In genomic region chr3:52266606-52267160, GRCm38 (mm10) we compare ENCODE assay signal across 8 mouse cellular contexts. TPM values are rescaled to one million over a fixed set of nuclear protein-coding genes. Genes with fewer than 3 reads are reported as not detected.
DNase-seq lines count a peak whose midpoint lies in the region; ATAC-seq and TF ChIP-seq lines count a peak whose summit lies in the region.

No protein-coding gene starts in this region.

- peaks cover 19% of the 10 kb centered on the region for H3K4me1 ChIP-seq in intestine, embryonic 14.5 days (replicated peaks; ENCODE audit: control insufficient read depth, insufficient read depth, low read length)
- H3K4me1 ChIP-seq in liver, embryonic 13.5 days (replicated peaks) = peaks cover 34% of the 10 kb centered on the region
- H3K4me1 ChIP-seq in small intestine, adult 2 months (ENCODE audit: control insufficient read depth, insufficient read depth, insufficient read length, low read length) = no peaks in the 10 kb centered on the region

- no peaks in the 10 kb centered on the region for H3K9me3 ChIP-seq in intestine, embryonic 14.5 days (ENCODE audit: control insufficient read depth, low read length)
- H3K9me3 ChIP-seq in liver, embryonic 13.5 days (replicated peaks) = no peaks in the 10 kb centered on the region

- TF ChIP-seq POLR2A in small intestine, adult 2 months (IDR thresholded peaks at IDR 0.05; ENCODE audit: low read depth, low read length) = no peak

- H3K4me2 ChIP-seq in intestine, embryonic 14.5 days (ENCODE audit: low read length) = peak overlapping the region; percentile 99
- peak overlapping the region; percentile 98 for H3K4me2 ChIP-seq in liver, embryonic 13.5 days

- 9% methylated on average over 17 of the region's 17 CpGs for WGBS in intestine, embryonic 14.5 days
- WGBS in liver, embryonic 13.5 days (ENCODE audit: insufficient replicate concordance) = 13% methylated on average over 17 of the region's 17 CpGs
- WGBS in small intestine, adult 2 months = 8% methylated on average over 17 of the region's 17 CpGs

- H3K36me3 ChIP-seq in intestine, embryonic 14.5 days (ENCODE audit: control insufficient read depth, insufficient read depth, low read length) = no peaks in the 10 kb centered on the region
- H3K36me3 ChIP-seq in liver, embryonic 13.5 days = no peaks in the 10 kb centered on the region
- no peaks in the 10 kb centered on the region for H3K36me3 ChIP-seq in small intestine, adult 2 months (ENCODE audit: control insufficient read depth, insufficient read depth, low read length)

- intact Hi-C loops in gastrocnemius, adult 2 months (cut with DNase I) = loop anchor here (5.0 to 10.0 kb wide), 4 partner anchors 136 to 992 kb away; no protein-coding TSS in a partner anchor
- intact Hi-C loops in left cerebral cortex, postnatal 14 days (cut with DNase I) = loop anchor here (5.0 to 10.0 kb wide), 5 partner anchors 76 to 536 kb away; no protein-coding TSS in a partner anchor

- no peak overlapping the region for H3K9ac ChIP-seq in intestine, embryonic 14.5 days (ENCODE audit: low read length)
- H3K9ac ChIP-seq in liver, embryonic 13.5 days = 0 out of 2 replicates have a peak overlapping the region, but pooled peaks have one; percentile 78

- H3K4me3 ChIP-seq in gastrocnemius, adult 2 months = peak overlapping the region; percentile 93
- peak overlapping the region; percentile 94 for H3K4me3 ChIP-seq in intestine, embryonic 14.5 days (ENCODE audit: low read depth, low read length)
- H3K4me3 ChIP-seq in liver, embryonic 13.5 days (replicated peaks) = peak overlapping the region; percentile 78
- H3K4me3 ChIP-seq in small intestine, adult 2 months (ENCODE audit: low read depth, low read length) = peak overlapping the region; percentile 19; the same call in 1 of the 2 replicates

- no peak for ATAC-seq in intestine, embryonic 14.5 days (replicated peaks; ENCODE audit: low FRiP score, low TSS enrichment, low read depth)
- ATAC-seq in liver, embryonic 13.5 days (ENCODE audit: low read depth) = no peak

- no peaks in the 10 kb centered on the region; the same call in 1 of the 2 replicates for H3K27me3 ChIP-seq in intestine, embryonic 14.5 days (replicated peaks; ENCODE audit: control insufficient read depth, insufficient read depth, low read length)
- peaks cover 41% of the 10 kb centered on the region for H3K27me3 ChIP-seq in liver, embryonic 13.5 days
- H3K27me3 ChIP-seq in small intestine, adult 2 months (ENCODE audit: control insufficient read depth, insufficient read depth, low read length) = no peaks in the 10 kb centered on the region

- peak overlapping the region; percentile 99 for H3K27ac ChIP-seq in gastrocnemius, adult 2 months
- H3K27ac ChIP-seq in intestine, embryonic 14.5 days (ENCODE audit: low read depth) = no peak overlapping the region
- H3K27ac ChIP-seq in liver, embryonic 13.5 days = no peak overlapping the region
- peak overlapping the region; percentile 29; the same call in 1 of the 2 replicates for H3K27ac ChIP-seq in small intestine, adult 2 months (ENCODE audit: insufficient read depth, low read depth, low read length)

- DNase-seq in gastrocnemius, adult 18-20 months (ENCODE audit: low spot score) = peak; percentile 71
- DNase-seq in gastrocnemius, postnatal 4 days (ENCODE audit: low spot score in 2 of 2) = no peak
- DNase-seq in gastrocnemius, adult 2 months = peak; percentile 68
- peak; percentile 65 for DNase-seq in intestine, embryonic 14.5 days (ENCODE audit: low spot score)
- peak; percentile 3 for DNase-seq in liver, embryonic 13.5 days
- DNase-seq in thymus, postnatal 10 days (ENCODE audit: low spot score in 2 of 2) = no peak
- DNase-seq in left cerebral cortex, postnatal 14 days (ENCODE audit: low spot score in 2 of 2) = no peak

- no peak for TF ChIP-seq CTCF in gastrocnemius, adult 2 months (IDR thresholded peaks at IDR 0.05)
- TF ChIP-seq CTCF in small intestine, adult 2 months (IDR thresholded peaks at IDR 0.05; ENCODE audit: extremely low read depth, insufficient read length, insufficient replicate concordance, low read depth, low read length) = no peak

RNA-seq across cellular contexts. Expression of gene Foxo1, which starts 1.5 kb away (rescaled TPM):
- total RNA-seq in gastrocnemius, adult 18-20 months (2021) = 10 to 100 TPM; 16.0 to 36.1 TPM
- total RNA-seq in gastrocnemius, postnatal 4 days (2021) = 10 to 100 TPM; 11.9 to 13.2 TPM
- total RNA-seq in gastrocnemius, adult 2 months (2021) = 10 to 100 TPM; 31.2 to 36.6 TPM
- polyA plus RNA-seq in intestine, embryonic 14.5 days (2014; fragmentation: Nextera tagmentation; extraction: Ambion mirVana) = 7.5 and 8.2 TPM in 2 replicates
- polyA plus RNA-seq in liver, embryonic 13.5 days (2015; fragmentation: Nextera tagmentation; extraction: Ambion mirVana) = 1.1 TPM in 2 replicates
- 6.0 and 13.3 TPM in 2 replicates for polyA plus RNA-seq in small intestine, adult 2 months (2012; rRNA removed)
- 10 to 100 TPM; 12.1 to 13.5 TPM for total RNA-seq in left cerebral cortex, postnatal 14 days (2021)

Comparison
In these comparisons a context has a peak if more than half of its experiments do, and no peak if none do; other contexts are left out.
1. DNase-seq: peak in gastrocnemius, adult 18-20 months (single experiment), gastrocnemius, adult 2 months (single experiment), intestine, embryonic 14.5 days (single experiment) and liver, embryonic 13.5 days (single experiment); none in gastrocnemius, postnatal 4 days (0 of 2), thymus, postnatal 10 days (0 of 2) and left cerebral cortex, postnatal 14 days (0 of 2).
2. H3K27ac ChIP-seq: peak in gastrocnemius, adult 2 months (single experiment) and small intestine, adult 2 months (single experiment); none in intestine, embryonic 14.5 days (single experiment) and liver, embryonic 13.5 days (single experiment).
3. H3K4me3 ChIP-seq: peak in every context shown above with its lines; median percentile 94 in intestine, embryonic 14.5 days; 93 in gastrocnemius, adult 2 months; 78 in liver, embryonic 13.5 days; 19 in small intestine, adult 2 months.